8 mouse cellular contexts compared by ENCODE assay signal in genomic region chr8:122568881-122569309, GRCm38 (mm10). TPM values are rescaled to one million over a fixed set of nuclear protein-coding genes. Genes with fewer than 3 reads are reported as not detected.
A peak's percentile ranks its signal among the peaks of the same experiment; 100 is the strongest.
DNase-seq lines count a peak whose midpoint lies in the region; ATAC-seq and TF ChIP-seq lines count a peak whose summit lies in the region.

No protein-coding gene starts in this region.

- peaks cover 28% of the 10 kb centered on the region for H3K36me3 ChIP-seq in heart, postnatal 0 days (replicated peaks; ENCODE audit: control insufficient read depth, insufficient read depth, low read length)
- H3K36me3 ChIP-seq in hindbrain, postnatal 0 days (ENCODE audit: insufficient read depth, low read length), result no peaks in the 10 kb centered on the region
- H3K36me3 ChIP-seq in midbrain, postnatal 0 days (ENCODE audit: insufficient read depth, low read length), result 0 out of 2 replicates have a peak, but pooled peaks cover 5% of the 10 kb centered on the region

- H3K4me3 ChIP-seq in heart, postnatal 0 days (ENCODE audit: low read depth, low read length), result peak overlapping the region; percentile 57
- peak overlapping the region; percentile 75 for H3K4me3 ChIP-seq in bone marrow, adult 2 months (replicated peaks; ENCODE audit: control insufficient read depth, low read depth, low read length)
- peak overlapping the region; percentile 78 for H3K4me3 ChIP-seq in hindbrain, postnatal 0 days (ENCODE audit: low read length)
- no peak overlapping the region for H3K4me3 ChIP-seq in midbrain, postnatal 0 days (ENCODE audit: low read depth, low read length)

- no peak for ATAC-seq in heart, postnatal 0 days (ENCODE audit: insufficient read depth, low read depth)
- ATAC-seq in hindbrain, postnatal 0 days, result no peak
- no peak for ATAC-seq in midbrain, postnatal 0 days (ENCODE audit: low FRiP score)

- H3K27me3 ChIP-seq in heart, postnatal 0 days (ENCODE audit: control insufficient read depth, insufficient read depth, low read length), result no peaks in the 10 kb centered on the region
- no peaks in the 10 kb centered on the region for H3K27me3 ChIP-seq in hindbrain, postnatal 0 days (ENCODE audit: insufficient read depth, low read length)
- H3K27me3 ChIP-seq in midbrain, postnatal 0 days (ENCODE audit: insufficient read depth, low read length), result no peaks in the 10 kb centered on the region

- peaks cover 20% of the 10 kb centered on the region for H3K4me1 ChIP-seq in heart, postnatal 0 days (ENCODE audit: control insufficient read depth, insufficient read depth)
- peaks cover 3% of the 10 kb centered on the region; the same call in 1 of the 2 replicates for H3K4me1 ChIP-seq in bone marrow, adult 2 months (ENCODE audit: control insufficient read depth, insufficient read depth, low read length)
- peaks cover 4% of the 10 kb centered on the region; the same call in 1 of the 2 replicates for H3K4me1 ChIP-seq in hindbrain, postnatal 0 days (ENCODE audit: insufficient read depth, low read length)
- peaks cover 15% of the 10 kb centered on the region for H3K4me1 ChIP-seq in midbrain, postnatal 0 days (ENCODE audit: insufficient read depth, low read length)

- H3K4me2 ChIP-seq in heart, postnatal 0 days (ENCODE audit: low read depth, low read length), result peak overlapping the region; percentile 70
- H3K4me2 ChIP-seq in hindbrain, postnatal 0 days (ENCODE audit: low read depth, low read length), result peak overlapping the region; percentile 94
- H3K4me2 ChIP-seq in midbrain, postnatal 0 days (ENCODE audit: low read depth, low read length, poor library complexity, severe bottlenecking), result peak overlapping the region; percentile 91

- no peaks in the 10 kb centered on the region for H3K9me3 ChIP-seq in heart, postnatal 0 days (replicated peaks; ENCODE audit: control insufficient read depth, low read length)
- no peaks in the 10 kb centered on the region for H3K9me3 ChIP-seq in hindbrain, postnatal 0 days (ENCODE audit: low read length)
- H3K9me3 ChIP-seq in midbrain, postnatal 0 days (ENCODE audit: low read length), result no peaks in the 10 kb centered on the region

- no peak overlapping the region for H3K27ac ChIP-seq in heart, postnatal 0 days (ENCODE audit: low read depth)
- peak overlapping the region; percentile 34; the same call in 1 of the 2 replicates for H3K27ac ChIP-seq in bone marrow, adult 2 months (ENCODE audit: control insufficient read depth, insufficient read depth, low read depth, low read length, poor library complexity)
- H3K27ac ChIP-seq in hindbrain, postnatal 0 days, result no peak overlapping the region
- H3K27ac ChIP-seq in midbrain, postnatal 0 days (ENCODE audit: low read depth, low read length), result no peak overlapping the region

- no peak for DNase-seq in heart, postnatal 0 days (ENCODE audit: low spot score)
- no peak for DNase-seq in heart, postnatal 25 days (ENCODE audit: low spot score)
- no peak for DNase-seq in hindbrain, postnatal 0 days (ENCODE audit: low spot score)
- DNase-seq in midbrain, postnatal 0 days (ENCODE audit: low spot score), result no peak
- no peak for DNase-seq in testis, postnatal 10 days (ENCODE audit: low spot score)
- DNase-seq in kidney, postnatal 25 days, result no peak
- no peak for DNase-seq in adrenal gland, postnatal 36 days

- TF ChIP-seq POLR2A in bone marrow, adult 2 months (IDR thresholded peaks at IDR 0.05; ENCODE audit: borderline replicate concordance, control insufficient read depth, low read depth, low read length), result no peak

- 31% methylated on average over 10 of the region's 10 CpGs for WGBS in heart, postnatal 0 days
- WGBS in bone marrow, adult 2 months, result 28% methylated on average over 10 of the region's 10 CpGs
- WGBS in hindbrain, postnatal 0 days, result 18% methylated on average over 10 of the region's 10 CpGs
- 19% methylated on average over 10 of the region's 10 CpGs for WGBS in midbrain, postnatal 0 days

- no peak for TF ChIP-seq CTCF in heart, postnatal 0 days (IDR thresholded peaks at IDR 0.05; ENCODE audit: low read depth)
- peak; percentile 37; the same call in 1 of the 2 replicates for TF ChIP-seq CTCF in bone marrow, adult 2 months (IDR thresholded peaks at IDR 0.05; ENCODE audit: control insufficient read depth, insufficient read depth, low read length)
- no peak for TF ChIP-seq CTCF in hindbrain, postnatal 0 days (IDR thresholded peaks at IDR 0.05; ENCODE audit: low read depth)
- TF ChIP-seq CTCF in midbrain, postnatal 0 days (IDR thresholded peaks at IDR 0.05), result 0 out of 2 replicates have a peak, but pooled peaks have one; percentile 14

- H3K9ac ChIP-seq in heart, postnatal 0 days (replicated peaks; ENCODE audit: low read depth, low read length), result peak overlapping the region; percentile 67; the same call in 1 of the 2 replicates
- peak overlapping the region; percentile 75 for H3K9ac ChIP-seq in hindbrain, postnatal 0 days (replicated peaks; ENCODE audit: low read length)
- H3K9ac ChIP-seq in midbrain, postnatal 0 days (replicated peaks; ENCODE audit: low read length, poor library complexity, severe bottlenecking), result no peak overlapping the region

- intact Hi-C loops in heart, postnatal 25 days (cut with DNase I), result no loop called here

- TF ChIP-seq EP300 in heart, postnatal 0 days (IDR thresholded peaks at IDR 0.05; ENCODE audit: low read depth), result no peak

RNA-seq across cellular contexts. Expression of gene Cdt1, which starts 1.1 kb away (rescaled TPM):
- total RNA-seq in heart, postnatal 0 days (2014; rRNA removed; ENCODE audit: low replicate concordance), result 27.5 and 52.3 TPM in 2 replicates
- 9.9 and 10.0 TPM in 2 replicates for polyA plus RNA-seq in heart, postnatal 0 days (2015; fragmentation: Nextera tagmentation; extraction: Ambion mirVana)
- 1 to 10 TPM; 2.7 to 3.2 TPM for total RNA-seq in heart, postnatal 25 days (2021)
- 62.8 and 68.5 TPM in 2 replicates for polyA plus RNA-seq in bone marrow, adult 2 months (2011; ENCODE audit: insufficient read depth, insufficient read length, low replicate concordance, missing spikeins)
- 24.9 and 26.3 TPM in 2 replicates for total RNA-seq in hindbrain, postnatal 0 days (2014; rRNA removed)
- polyA plus RNA-seq in hindbrain, postnatal 0 days (2015; fragmentation: Nextera tagmentation; extraction: Ambion mirVana), result 10.7 and 11.7 TPM in 2 replicates
- total RNA-seq in midbrain, postnatal 0 days (2014; rRNA removed), result 9.2 and 15.6 TPM in 2 replicates
- 6.4 TPM in 2 replicates for polyA plus RNA-seq in midbrain, postnatal 0 days (2015; fragmentation: Nextera tagmentation; extraction: Ambion mirVana)
- 1 to 10 TPM; 8.7 to 9.1 TPM for total RNA-seq in adrenal gland, postnatal 36 days (2021)

RNA-seq across cellular contexts. Expression of gene Aprt, which starts 7.8 kb away (rescaled TPM):
- total RNA-seq in heart, postnatal 0 days (2014; rRNA removed; ENCODE audit: low replicate concordance), result 106 and 112 TPM in 2 replicates
- 104 and 119 TPM in 2 replicates for polyA plus RNA-seq in heart, postnatal 0 days (2015; fragmentation: Nextera tagmentation; extraction: Ambion mirVana)
- 10 to 100 TPM; 30.6 to 39.3 TPM for total RNA-seq in heart, postnatal 25 days (2021)
- polyA plus RNA-seq in bone marrow, adult 2 months (2011; ENCODE audit: insufficient read depth, insufficient read length, low replicate concordance, missing spikeins), result 41.8 and 95.4 TPM in 2 replicates
- total RNA-seq in hindbrain, postnatal 0 days (2014; rRNA removed), result 113 and 123 TPM in 2 replicates
- polyA plus RNA-seq in hindbrain, postnatal 0 days (2015; fragmentation: Nextera tagmentation; extraction: Ambion mirVana), result 183 and 189 TPM in 2 replicates
- 83.9 and 97.2 TPM in 2 replicates for total RNA-seq in midbrain, postnatal 0 days (2014; rRNA removed)
- 157 and 170 TPM in 2 replicates for polyA plus RNA-seq in midbrain, postnatal 0 days (2015; fragmentation: Nextera tagmentation; extraction: Ambion mirVana)
- 10 to 100 TPM; 72.4 to 87.2 TPM for total RNA-seq in adrenal gland, postnatal 36 days (2021)

RNA-seq across cellular contexts. Expression of gene Piezo1, which starts 17.8 kb away (rescaled TPM):
- total RNA-seq in heart, postnatal 0 days (2014; rRNA removed; ENCODE audit: low replicate concordance), result 87.0 and 92.7 TPM in 2 replicates
- 8.0 and 10.1 TPM in 2 replicates for polyA plus RNA-seq in heart, postnatal 0 days (2015; fragmentation: Nextera tagmentation; extraction: Ambion mirVana)
- 10 to 100 TPM; 17.2 to 19.1 TPM for total RNA-seq in heart, postnatal 25 days (2021)
- polyA plus RNA-seq in bone marrow, adult 2 months (2011; ENCODE audit: insufficient read depth, insufficient read length, low replicate concordance, missing spikeins), result 21.6 and 49.3 TPM in 2 replicates
- 10.0 and 17.5 TPM in 2 replicates for total RNA-seq in hindbrain, postnatal 0 days (2014; rRNA removed)
- 1.2 and 1.3 TPM in 2 replicates for polyA plus RNA-seq in hindbrain, postnatal 0 days (2015; fragmentation: Nextera tagmentation; extraction: Ambion mirVana)
- 10.8 and 14.2 TPM in 2 replicates for total RNA-seq in midbrain, postnatal 0 days (2014; rRNA removed)
- polyA plus RNA-seq in midbrain, postnatal 0 days (2015; fragmentation: Nextera tagmentation; extraction: Ambion mirVana), result 1.3 and 1.8 TPM in 2 replicates
- total RNA-seq in adrenal gland, postnatal 36 days (2021), result 10 to 100 TPM; 19.5 to 24.7 TPM

RNA-seq across cellular contexts. Expression of gene Galns, which starts 42.4 kb away (rescaled TPM):
- 11.6 and 16.1 TPM in 2 replicates for total RNA-seq in heart, postnatal 0 days (2014; rRNA removed; ENCODE audit: low replicate concordance)
- 5.7 and 7.2 TPM in 2 replicates for polyA plus RNA-seq in heart, postnatal 0 days (2015; fragmentation: Nextera tagmentation; extraction: Ambion mirVana)
- 1 to 10 TPM; 2.9 to 3.4 TPM for total RNA-seq in heart, postnatal 25 days (2021)
- polyA plus RNA-seq in bone marrow, adult 2 months (2011; ENCODE audit: insufficient read depth, insufficient read length, low replicate concordance, missing spikeins), result 18.7 and 40.6 TPM in 2 replicates
- total RNA-seq in hindbrain, postnatal 0 days (2014; rRNA removed), result 12.0 and 14.2 TPM in 2 replicates
- polyA plus RNA-seq in hindbrain, postnatal 0 days (2015; fragmentation: Nextera tagmentation; extraction: Ambion mirVana), result 9.1 and 10.0 TPM in 2 replicates
- 12.1 and 14.6 TPM in 2 replicates for total RNA-seq in midbrain, postnatal 0 days (2014; rRNA removed)
- polyA plus RNA-seq in midbrain, postnatal 0 days (2015; fragmentation: Nextera tagmentation; extraction: Ambion mirVana), result 10.9 and 12.7 TPM in 2 replicates
- 1 to 10 TPM; 6.0 to 6.8 TPM for total RNA-seq in adrenal gland, postnatal 36 days (2021)

RNA-seq across cellular contexts. Expression of gene Trappc2l, which starts 42.5 kb away (rescaled TPM):
- 3.1 and 5.2 TPM in 2 replicates for total RNA-seq in heart, postnatal 0 days (2014; rRNA removed; ENCODE audit: low replicate concordance)
- 68.8 and 70.9 TPM in 2 replicates for polyA plus RNA-seq in heart, postnatal 0 days (2015; fragmentation: Nextera tagmentation; extraction: Ambion mirVana)
- 10 to 100 TPM; 58.4 to 62.8 TPM for total RNA-seq in heart, postnatal 25 days (2021)
- 14.0 and 36.5 TPM in 2 replicates for polyA plus RNA-seq in bone marrow, adult 2 months (2011; ENCODE audit: insufficient read depth, insufficient read length, low replicate concordance, missing spikeins)
- total RNA-seq in hindbrain, postnatal 0 days (2014; rRNA removed), result 7.6 and 11.4 TPM in 2 replicates
- 117 and 130 TPM in 2 replicates for polyA plus RNA-seq in hindbrain, postnatal 0 days (2015; fragmentation: Nextera tagmentation; extraction: Ambion mirVana)
- total RNA-seq in midbrain, postnatal 0 days (2014; rRNA removed), result 14.1 and 23.2 TPM in 2 replicates
- 135 and 138 TPM in 2 replicates for polyA plus RNA-seq in midbrain, postnatal 0 days (2015; fragmentation: Nextera tagmentation; extraction: Ambion mirVana)
- total RNA-seq in adrenal gland, postnatal 36 days (2021), result 10 to 100 TPM; 49.9 to 64.4 TPM

Comparison
In these comparisons a context has a peak if more than half of its experiments do, and no peak if none do; other contexts are left out.
1. CTCF ChIP-seq: peak in bone marrow, adult 2 months (single experiment) and midbrain, postnatal 0 days (single experiment); none in heart, postnatal 0 days (single experiment) and hindbrain, postnatal 0 days (single experiment).
2. Peak in every context shown above with its lines, with median percentiles within 50 percentile points of each other: H3K4me2 ChIP-seq.